Mouse (Mus musculus) erythroblast, embryonic 14.5 days (primary cell): ENCODE results near the gene Atrnl1.

Experiments
- GATA1 ChIP-seq: IDR thresholded peaks from 2 replicates; pipeline ENCODE4 v1.6.1; 2012; ENCODE audit warnings: low read length, inconsistent platforms, mixed read lengths
- TAL1 ChIP-seq: IDR thresholded peaks from 3 replicates; pipeline ENCODE4 v1.6.1; 2012; ENCODE audit warnings: low read length, inconsistent platforms, mixed read lengths

- no peak for TF ChIP-seq TAL1
- no peak for TF ChIP-seq GATA1
Measured at GRCm38 (mm10) chr19:58036166-58036565, 425.3 kb downstream of the Atrnl1 start.
